8 mouse cellular contexts compared by ENCODE assay signal in the genomic region with DNA sequence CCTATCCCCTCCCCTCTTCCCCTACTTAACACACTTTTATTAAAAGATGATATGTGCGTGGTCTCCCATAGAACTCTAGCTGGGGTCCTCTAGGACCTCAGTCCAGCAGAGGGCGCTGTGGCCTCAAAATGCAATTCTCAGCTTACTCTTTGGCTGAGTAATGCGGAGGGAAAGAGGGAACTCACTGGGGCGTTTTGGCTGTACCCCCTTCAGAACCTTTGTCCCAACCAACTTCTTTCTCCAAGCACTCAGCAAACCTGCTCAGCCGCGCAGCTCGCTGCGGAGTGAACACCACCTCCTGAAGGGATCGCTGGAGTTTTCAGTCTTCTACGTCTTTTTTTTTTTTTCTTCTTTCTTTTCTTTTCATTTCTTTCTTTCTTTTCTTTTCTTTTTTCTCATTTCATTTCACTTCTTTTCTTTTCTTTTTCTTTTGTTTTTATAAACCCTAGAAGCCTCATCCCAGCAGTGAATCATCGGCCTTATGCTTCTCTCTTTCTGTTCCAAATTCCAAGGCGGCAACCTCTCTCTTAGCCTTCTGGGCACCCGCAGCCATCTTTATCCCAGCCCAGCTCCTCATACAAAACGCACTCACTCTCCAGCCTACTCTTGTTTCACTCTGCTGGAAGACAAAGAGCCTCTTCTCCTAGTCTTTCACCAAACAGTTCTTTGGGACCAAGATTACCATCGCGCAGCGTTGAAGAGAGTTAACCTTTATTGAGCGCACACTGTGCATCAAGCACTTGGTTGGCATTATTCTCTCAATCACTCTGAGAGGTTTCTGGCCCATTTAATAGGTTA. TPM values are rescaled to one million over a fixed set of nuclear protein-coding genes. Genes with fewer than 3 reads are reported as not detected.
DNase-seq lines count a peak whose midpoint lies in the region; ATAC-seq and TF ChIP-seq lines count a peak whose summit lies in the region.

No protein-coding gene starts in this region.

- DNase-seq in c-Kit-negative CD71-positive TER-119-positive erythroid progenitor cells, embryonic 14.5 days (ENCODE audit: low read depth, low spot score), result peak; percentile 68
- peak; percentile 95 for DNase-seq in forebrain, embryonic 11.5 days (ENCODE audit: low spot score)
- peak; percentile 80 to 95 for DNase-seq in kidney, postnatal 36 days
- DNase-seq in liver, postnatal 0 days, result peak; percentile 89

- peak overlapping the region; percentile 70 for H3K27ac ChIP-seq in forebrain, embryonic 11.5 days (ENCODE audit: low read depth, low read length)
- H3K27ac ChIP-seq in heart, embryonic 16.5 days (ENCODE audit: low read length), result no peak overlapping the region
- H3K27ac ChIP-seq in liver, postnatal 0 days (ENCODE audit: low read depth), result no peak overlapping the region
- peak overlapping the region; percentile 28; the same call in 1 of the 2 replicates for H3K27ac ChIP-seq in neural tube, embryonic 13.5 days (replicated peaks)
- H3K27ac ChIP-seq in testis, adult 2 months (ENCODE audit: control insufficient read depth, insufficient read depth, low read depth, low read length), result no peak overlapping the region

- TF ChIP-seq CTCF in E14TG2a.4 (conservative IDR thresholded peaks at IDR 0.05; ENCODE audit: low read length), result peak; percentile 76
- peak; percentile 90 for TF ChIP-seq CTCF in liver, postnatal 0 days (IDR thresholded peaks at IDR 0.05; ENCODE audit: low read depth)
- peak; percentile 85 for TF ChIP-seq CTCF in testis, adult 2 months (IDR thresholded peaks at IDR 0.05; ENCODE audit: control insufficient read depth, insufficient read depth, insufficient replicate concordance, low read depth, low read length)

- H3K27me3 ChIP-seq in E14TG2a.4 (ENCODE audit: insufficient read depth, low read length), result no peaks in the 10 kb centered on the region
- H3K27me3 ChIP-seq in forebrain, embryonic 11.5 days (ENCODE audit: control insufficient read depth, insufficient read depth, low read length), result no peaks in the 10 kb centered on the region
- no peaks in the 10 kb centered on the region for H3K27me3 ChIP-seq in heart, embryonic 16.5 days (ENCODE audit: control insufficient read depth, insufficient read depth, low read length)
- peaks cover 16% of the 10 kb centered on the region for H3K27me3 ChIP-seq in liver, postnatal 0 days (ENCODE audit: insufficient read depth, low read length)
- no peaks in the 10 kb centered on the region for H3K27me3 ChIP-seq in neural tube, embryonic 13.5 days
- no peaks in the 10 kb centered on the region for H3K27me3 ChIP-seq in testis, adult 2 months (ENCODE audit: control insufficient read depth, insufficient read depth, low read length)

- peak overlapping the region; percentile 61 for H3K9ac ChIP-seq in forebrain, embryonic 11.5 days (ENCODE audit: low read length)
- H3K9ac ChIP-seq in heart, embryonic 16.5 days (ENCODE audit: low read length), result peak overlapping the region; percentile 77
- H3K9ac ChIP-seq in liver, postnatal 0 days (replicated peaks), result peak overlapping the region; percentile 52
- H3K9ac ChIP-seq in neural tube, embryonic 13.5 days, result peak overlapping the region; percentile 70

- H3K4me2 ChIP-seq in forebrain, embryonic 11.5 days (ENCODE audit: low read depth, low read length, severe bottlenecking), result peak overlapping the region; percentile 66
- peak overlapping the region; percentile 84 for H3K4me2 ChIP-seq in heart, embryonic 16.5 days (ENCODE audit: low read depth, low read length)
- H3K4me2 ChIP-seq in liver, postnatal 0 days (ENCODE audit: low read depth, low read length), result peak overlapping the region; percentile 83
- H3K4me2 ChIP-seq in neural tube, embryonic 13.5 days, result peak overlapping the region; percentile 69

- H3K9me3 ChIP-seq in E14TG2a.4 (ENCODE audit: low read length), result no peaks in the 10 kb centered on the region
- H3K9me3 ChIP-seq in forebrain, embryonic 11.5 days (ENCODE audit: control insufficient read depth, low read length), result no peaks in the 10 kb centered on the region
- no peaks in the 10 kb centered on the region for H3K9me3 ChIP-seq in heart, embryonic 16.5 days (replicated peaks; ENCODE audit: control insufficient read depth, low read length)
- no peaks in the 10 kb centered on the region for H3K9me3 ChIP-seq in liver, postnatal 0 days (ENCODE audit: low read length)
- H3K9me3 ChIP-seq in neural tube, embryonic 13.5 days, result no peaks in the 10 kb centered on the region

- no peak for TF ChIP-seq POLR2A in testis, adult 2 months (IDR thresholded peaks at IDR 0.05; ENCODE audit: control insufficient read depth, low read depth, low read length)

- peaks cover 37% of the 10 kb centered on the region for H3K4me1 ChIP-seq in E14TG2a.4 (replicated peaks; ENCODE audit: low read depth, low read length)
- H3K4me1 ChIP-seq in forebrain, embryonic 11.5 days (replicated peaks; ENCODE audit: control insufficient read depth, insufficient read depth, low read length), result peaks cover 4% of the 10 kb centered on the region; the same call in 1 of the 2 replicates
- H3K4me1 ChIP-seq in heart, embryonic 16.5 days (ENCODE audit: control insufficient read depth, insufficient read depth, low read length), result no peaks in the 10 kb centered on the region
- no peaks in the 10 kb centered on the region for H3K4me1 ChIP-seq in liver, postnatal 0 days (ENCODE audit: insufficient read depth)
- H3K4me1 ChIP-seq in neural tube, embryonic 13.5 days (replicated peaks), result peaks cover 6% of the 10 kb centered on the region; the same call in 1 of the 2 replicates
- H3K4me1 ChIP-seq in testis, adult 2 months (ENCODE audit: control insufficient read depth, insufficient read depth, low read length), result peaks cover 9% of the 10 kb centered on the region

- peak; percentile 64 for ATAC-seq in forebrain, embryonic 11.5 days (replicated peaks; ENCODE audit: low FRiP score)
- 0 out of 2 replicates have a peak, but pooled peaks have one; percentile 69 for ATAC-seq in heart, embryonic 16.5 days (replicated peaks; ENCODE audit: extremely low read depth, insufficient read depth, low FRiP score)
- peak; percentile 68 for ATAC-seq in liver, postnatal 0 days
- ATAC-seq in neural tube, embryonic 13.5 days (ENCODE audit: low read depth), result peak; percentile 61; the same call in 1 of the 2 replicates

- no peak for TF ChIP-seq EP300 in liver, postnatal 0 days (IDR thresholded peaks at IDR 0.05; ENCODE audit: low read depth)

- H3K36me3 ChIP-seq in E14TG2a.4 (ENCODE audit: insufficient read depth, low read length), result no peaks in the 10 kb centered on the region
- H3K36me3 ChIP-seq in forebrain, embryonic 11.5 days (ENCODE audit: control insufficient read depth, insufficient read depth, low read length), result no peaks in the 10 kb centered on the region
- H3K36me3 ChIP-seq in heart, embryonic 16.5 days (ENCODE audit: control insufficient read depth, insufficient read depth), result no peaks in the 10 kb centered on the region
- H3K36me3 ChIP-seq in liver, postnatal 0 days (replicated peaks; ENCODE audit: insufficient read depth, low read length), result no peaks in the 10 kb centered on the region
- H3K36me3 ChIP-seq in neural tube, embryonic 13.5 days, result no peaks in the 10 kb centered on the region
- H3K36me3 ChIP-seq in testis, adult 2 months (ENCODE audit: control insufficient read depth, insufficient read depth, low read length), result no peaks in the 10 kb centered on the region

- 5% methylated on average over 18 of the region's 18 CpGs for WGBS in forebrain, embryonic 11.5 days
- WGBS in heart, embryonic 16.5 days, result 15% methylated on average over 18 of the region's 18 CpGs
- WGBS in liver, postnatal 0 days (ENCODE audit: insufficient replicate concordance), result 16% methylated on average over 18 of the region's 18 CpGs
- WGBS in neural tube, embryonic 13.5 days, result 7% methylated on average over 18 of the region's 18 CpGs

- peak overlapping the region; percentile 46 for H3K4me3 ChIP-seq in E14TG2a.4 (replicated peaks; ENCODE audit: low read length)
- H3K4me3 ChIP-seq in forebrain, embryonic 11.5 days (ENCODE audit: low read depth, low read length), result peak overlapping the region; percentile 25; the same call in 1 of the 2 replicates
- H3K4me3 ChIP-seq in heart, embryonic 16.5 days (ENCODE audit: low read length), result peak overlapping the region; percentile 62
- peak overlapping the region; percentile 50 for H3K4me3 ChIP-seq in liver, postnatal 0 days (ENCODE audit: low read depth, low read length)
- H3K4me3 ChIP-seq in neural tube, embryonic 13.5 days, result peak overlapping the region; percentile 40
- peak overlapping the region; percentile 78 for H3K4me3 ChIP-seq in testis, adult 2 months (ENCODE audit: control insufficient read depth, low read depth, low read length)

RNA-seq across cellular contexts. Expression of a gene that starts 6.2 kb away (rescaled TPM):
- polyA plus RNA-seq in forebrain, embryonic 11.5 days (2014; fragmentation: Nextera tagmentation; extraction: Ambion mirVana), result 12.7 and 13.8 TPM in 2 replicates
- polyA plus RNA-seq in heart, embryonic 16.5 days (2015; fragmentation: Nextera tagmentation; extraction: Ambion mirVana), result 9.5 and 13.6 TPM in 2 replicates
- not detected in 2 replicates for polyA plus RNA-seq in liver, postnatal 0 days (2015; fragmentation: Nextera tagmentation; extraction: Ambion mirVana)
- polyA plus RNA-seq in neural tube, embryonic 13.5 days (2015; fragmentation: Nextera tagmentation; extraction: Ambion mirVana), result 7.5 and 8.7 TPM in 2 replicates
- 0.40 and 0.51 TPM in 2 replicates for polyA plus RNA-seq in testis, adult 2 months (2012; rRNA removed)

RNA-seq across cellular contexts. Expression of a gene that starts 16.9 kb away (rescaled TPM):
- polyA plus RNA-seq in forebrain, embryonic 11.5 days (2014; fragmentation: Nextera tagmentation; extraction: Ambion mirVana), result 52.4 and 54.5 TPM in 2 replicates
- polyA plus RNA-seq in heart, embryonic 16.5 days (2015; fragmentation: Nextera tagmentation; extraction: Ambion mirVana), result 33.9 and 39.2 TPM in 2 replicates
- 11.1 and 12.2 TPM in 2 replicates for polyA plus RNA-seq in liver, postnatal 0 days (2015; fragmentation: Nextera tagmentation; extraction: Ambion mirVana)
- polyA plus RNA-seq in neural tube, embryonic 13.5 days (2015; fragmentation: Nextera tagmentation; extraction: Ambion mirVana), result 77.5 and 83.8 TPM in 2 replicates
- 15.4 and 16.7 TPM in 2 replicates for polyA plus RNA-seq in testis, adult 2 months (2012; rRNA removed)

RNA-seq across cellular contexts. Expression of a gene that starts 31.1 kb away (rescaled TPM):
- 45.2 and 46.3 TPM in 2 replicates for polyA plus RNA-seq in forebrain, embryonic 11.5 days (2014; fragmentation: Nextera tagmentation; extraction: Ambion mirVana)
- polyA plus RNA-seq in heart, embryonic 16.5 days (2015; fragmentation: Nextera tagmentation; extraction: Ambion mirVana), result 12.4 and 15.6 TPM in 2 replicates
- 0.17 and 0.22 TPM in 2 replicates for polyA plus RNA-seq in liver, postnatal 0 days (2015; fragmentation: Nextera tagmentation; extraction: Ambion mirVana)
- 14.8 and 21.1 TPM in 2 replicates for polyA plus RNA-seq in neural tube, embryonic 13.5 days (2015; fragmentation: Nextera tagmentation; extraction: Ambion mirVana)
- 1.1 and 2.0 TPM in 2 replicates for polyA plus RNA-seq in testis, adult 2 months (2012; rRNA removed)

Comparison
In these comparisons a context has a peak if more than half of its experiments do, and no peak if none do; other contexts are left out.
1. H3K4me3 ChIP-seq: peak in every context shown above with its lines; median percentile 78 in testis, adult 2 months; 62 in heart, embryonic 16.5 days; 50 in liver, postnatal 0 days; 46 in E14TG2a.4; 40 in neural tube, embryonic 13.5 days; 25 in forebrain, embryonic 11.5 days.
2. H3K27ac ChIP-seq: peak in forebrain, embryonic 11.5 days (single experiment) and neural tube, embryonic 13.5 days (single experiment); none in heart, embryonic 16.5 days (single experiment), liver, postnatal 0 days (single experiment) and testis, adult 2 months (single experiment).
3. Peak in every context shown above with its lines, with median percentiles within 50 percentile points of each other: CTCF ChIP-seq, DNase-seq, ATAC-seq, H3K4me2 ChIP-seq and H3K9ac ChIP-seq.